Mouse (Mus musculus) pancreas, adult 10 weeks (tissue): ENCODE data around the gene Nxph4. TPM values are rescaled to one million over a fixed set of nuclear protein-coding genes. Genes with fewer than 3 reads are reported as not detected.

ENCODE experiments used
- polyA plus RNA-seq: library from polyadenylated mRNA; stranded (reverse); fragments of 350-450 nt; fragmentation: Illumina TruSeq; extraction: RNeasy Lipid Tissue Mini Kit (QIAGEN cat#74804); gene quantifications from one replicate; pipeline ENCODE4 v1.2.3, GENCODE M21; 2015; ENCODE audit warnings: low read depth, low replicate concordance; ENCODE audit not compliant: insufficient read depth

The Nxph4 gene
- polyA plus RNA-seq = not detected

DNA sequence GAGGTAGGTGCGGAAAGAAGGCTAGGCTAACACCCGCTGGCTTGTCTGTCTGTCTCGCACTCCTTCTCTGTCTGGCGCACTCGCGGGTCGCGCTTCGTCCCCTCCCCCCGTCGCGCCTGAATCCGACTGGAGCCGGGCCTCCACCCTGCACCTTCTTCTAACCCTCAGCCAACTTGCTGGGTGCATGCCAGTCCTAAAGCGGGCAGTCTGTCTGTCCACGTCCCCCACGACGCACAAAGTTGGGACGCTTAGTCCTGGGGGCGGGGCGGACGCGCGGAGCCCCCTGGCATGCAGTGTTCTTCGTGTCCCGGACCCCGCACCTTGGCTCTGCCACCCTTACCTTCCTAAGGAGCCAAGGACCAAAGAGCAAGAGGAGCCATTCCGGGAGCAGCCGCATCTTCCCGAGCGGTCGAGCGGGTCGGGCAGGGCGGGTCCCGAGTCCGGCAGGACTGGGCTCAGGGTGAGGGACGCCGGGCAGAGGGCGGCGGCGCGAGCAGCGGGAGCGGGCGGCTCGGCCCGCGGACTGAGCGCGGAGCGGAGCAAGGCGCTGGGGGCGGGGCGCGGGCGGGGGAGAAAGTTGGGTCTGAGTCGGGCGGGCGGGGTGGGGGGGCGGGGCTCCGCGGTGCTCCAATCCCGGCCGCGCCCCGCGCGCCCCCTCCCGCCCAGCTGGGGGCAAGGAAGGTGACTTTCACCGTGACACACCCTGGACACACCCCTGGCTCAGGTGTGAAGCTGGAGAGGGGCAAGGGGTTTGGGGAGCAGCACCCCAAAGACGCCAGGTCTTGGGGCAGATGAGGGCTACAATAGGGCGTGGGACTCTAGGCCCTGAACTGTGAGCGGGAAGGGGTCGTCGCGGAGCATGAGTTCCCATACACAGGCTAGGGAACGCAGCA is at the start of gene Nxph4:
Nxph4 (minus strand) TSS at position 524 of the 893 bp plus-strand sequence.

DNA sequence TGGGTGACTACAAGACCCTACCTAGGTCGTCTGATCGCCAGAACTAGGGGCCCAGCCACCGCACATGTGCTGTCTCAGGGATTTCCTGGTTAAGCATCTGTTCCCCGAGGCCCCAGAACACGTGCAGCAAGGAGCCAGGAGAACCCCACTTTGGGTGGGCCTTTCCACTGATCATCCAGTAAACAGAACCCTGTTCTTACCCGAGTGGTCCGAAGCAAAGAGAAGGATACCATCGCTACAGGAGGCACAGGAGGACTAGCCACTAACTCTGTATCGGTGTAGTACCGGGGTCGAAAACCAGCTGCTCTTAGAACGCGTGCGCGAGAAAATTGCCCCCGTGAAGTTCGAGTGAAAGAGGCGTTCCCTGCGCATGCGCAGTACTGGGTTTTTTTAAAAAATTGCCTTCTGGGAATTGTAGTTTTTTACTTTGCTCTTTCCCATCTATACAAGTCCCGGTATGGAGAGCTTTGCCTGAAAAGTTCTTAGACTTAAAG is 12.2 kb downstream of the Nxph4 start, which contains the start of gene Shmt2:
Shmt2 (minus strand) TSS at position 357 of the 494 bp plus-strand sequence.

DNA sequence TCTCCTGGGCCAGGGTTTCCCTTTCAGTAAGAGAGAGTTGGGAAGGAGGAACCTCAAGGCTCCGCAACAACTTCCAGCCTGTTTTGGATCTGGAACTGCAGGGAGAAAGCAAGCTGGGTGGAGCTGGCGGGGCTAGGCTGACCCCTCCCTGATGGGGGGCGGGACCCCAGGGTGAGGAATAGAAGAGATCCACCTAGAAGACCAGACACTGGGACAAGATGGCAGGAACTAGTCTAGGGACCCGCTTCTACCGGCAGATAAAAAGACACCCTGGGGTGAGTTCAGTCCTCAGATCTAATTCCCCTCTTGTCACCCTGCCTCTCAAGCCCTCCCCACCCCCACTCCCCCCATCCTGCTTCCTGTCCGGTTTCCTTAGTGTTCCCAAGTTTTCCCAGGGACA is 19.6 kb downstream of the Nxph4 start, which contains the start of gene Ndufa4l2:
Ndufa4l2 (plus strand) TSS at position 204 of the 400 bp plus-strand sequence.

DNA sequence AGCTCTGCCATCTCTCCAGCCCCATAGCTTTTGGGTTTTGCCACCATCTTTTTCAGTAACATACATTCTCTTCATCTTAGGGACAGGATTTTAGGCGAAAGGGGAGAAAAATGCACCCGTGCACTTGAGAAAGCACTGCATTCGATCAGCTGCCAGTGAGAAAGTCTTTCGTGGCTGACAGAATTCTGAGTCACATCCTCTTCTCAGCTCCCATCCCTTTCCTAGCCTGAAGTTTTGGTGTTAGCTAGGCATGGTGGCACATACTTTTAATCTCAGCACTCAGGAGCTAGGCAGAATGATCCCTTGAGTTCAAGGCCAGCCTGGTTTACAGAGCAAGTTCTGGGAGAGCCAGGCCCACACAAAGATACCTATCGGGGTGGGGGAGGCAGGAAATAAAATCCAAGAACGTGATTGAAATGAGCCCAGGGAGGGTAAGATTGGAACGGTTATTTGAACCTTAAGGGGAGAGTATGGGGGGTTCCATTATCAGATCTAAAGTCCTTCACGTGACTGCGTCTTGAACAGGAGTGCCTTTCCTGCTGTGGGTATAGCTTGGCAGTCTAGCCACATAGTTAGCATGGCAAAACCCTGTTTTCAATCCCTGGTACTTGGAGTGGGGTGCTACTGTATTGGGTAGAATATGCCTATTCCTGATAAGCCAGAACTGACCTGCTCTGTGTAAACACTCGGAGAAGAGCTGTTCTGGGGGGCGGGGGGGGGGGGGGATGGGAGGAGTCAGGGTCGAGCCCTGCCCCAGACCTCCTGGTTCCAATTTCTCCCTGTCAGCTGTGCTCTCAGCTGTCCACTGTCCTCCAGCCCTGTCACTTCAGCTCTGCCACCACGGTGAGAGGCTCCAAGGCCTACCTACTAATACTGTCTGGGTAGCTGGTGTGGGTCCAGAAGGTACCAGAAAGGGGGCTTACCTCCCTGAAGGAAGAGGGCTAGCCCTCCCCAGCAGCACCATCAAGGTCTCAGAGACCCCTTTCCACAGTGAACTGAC is 33.2 kb downstream of the Nxph4 start, which contains the start of gene Stac3:
Stac3 (plus strand) TSS at position 793 of the 1,000 bp plus-strand sequence.

Other genes with a start within 250 kb of the Nxph4 start
- gene Mbd6, start 245.5 kb downstream of the Nxph4 start, polyA plus RNA-seq = 27.9 TPM
- gene Mars, start 222.8 kb downstream of the Nxph4 start, polyA plus RNA-seq = 53.0 TPM
- gene Arhgap9, start 212.6 kb downstream of the Nxph4 start, polyA plus RNA-seq = 3.8 TPM
- gene Gli1, start 192.6 kb downstream of the Nxph4 start, polyA plus RNA-seq = 2.5 TPM
- not detected for gene Inhbe, start 180.1 kb downstream of the Nxph4 start, polyA plus RNA-seq
- gene Inhbc, start 164.1 kb downstream of the Nxph4 start, polyA plus RNA-seq = not detected
- gene R3hdm2, start 154.2 kb downstream of the Nxph4 start, polyA plus RNA-seq = 28.0 TPM
- gene Stac3, start 32.9 kb downstream of the Nxph4 start, polyA plus RNA-seq = 1.1 TPM
- 6.8 TPM for gene Ndufa4l2, start 19.6 kb downstream of the Nxph4 start, polyA plus RNA-seq
- 42.1 TPM for gene Shmt2, start 12.1 kb downstream of the Nxph4 start, polyA plus RNA-seq
- 48.1 TPM for gene Lrp1, start 86.6 kb upstream of the Nxph4 start, polyA plus RNA-seq
- gene Stat6, start 108.4 kb upstream of the Nxph4 start, polyA plus RNA-seq = 21.8 TPM
- gene Nemp1, start 132.3 kb upstream of the Nxph4 start, polyA plus RNA-seq = 1.2 TPM
- 5.6 TPM for gene Nab2, start 134.0 kb upstream of the Nxph4 start, polyA plus RNA-seq
- gene Myo1a, start 170.6 kb upstream of the Nxph4 start, polyA plus RNA-seq = not detected
- not detected for gene Tac2, start 189.9 kb upstream of the Nxph4 start, polyA plus RNA-seq
- 1.8 TPM for gene Zbtb39, start 205.0 kb upstream of the Nxph4 start, polyA plus RNA-seq
- 0.79 TPM for gene Gpr182, start 217.2 kb upstream of the Nxph4 start, polyA plus RNA-seq
- gene Rdh1, start 225.2 kb upstream of the Nxph4 start, polyA plus RNA-seq = not detected
- gene Rdh16f1, start 225.2 kb upstream of the Nxph4 start, polyA plus RNA-seq = not detected
- gene Rdh9, start 241.8 kb upstream of the Nxph4 start, polyA plus RNA-seq = not detected